Mouse (Mus musculus): ENCODE data around the gene Gm3573. TPM values are rescaled to one million over a fixed set of nuclear protein-coding genes. Genes with fewer than 3 reads are reported as not detected.
"Not testable (repeated sequence)": the region's sequence is repeated elsewhere in the genome, so short reads cannot be mapped to it uniquely, and the experiment has no call there.

Gm3573 gene
- not detected in 2 replicates for polyA plus RNA-seq (2014; fragmentation: Nextera tagmentation; extraction: Ambion mirVana)

- no CpG with 5 or more reads among the region's 1 CpGs for WGBS
- not testable (repeated sequence) for ATAC-seq (replicated peaks; ENCODE audit: low FRiP score)
These were observed at the start of gene Gm3573 for GRCm38 (mm10) chr14:42190691-42191090. Gene Gm3573, minus strand, starts transcription at chr14:42190791.

GRCm38 (mm10) chr14:42216766-42217537, 26.4 kb upstream of the Gm3573 start:
- not testable (repeated sequence) for H3K4me3 ChIP-seq (ENCODE audit: low read depth, low read length); H3K9ac ChIP-seq (ENCODE audit: low read length); DNase-seq (ENCODE audit: low spot score); H3K27ac ChIP-seq (ENCODE audit: low read depth, low read length); H3K27me3 ChIP-seq (ENCODE audit: control insufficient read depth, insufficient read depth, low read length); H3K9me3 ChIP-seq (ENCODE audit: control insufficient read depth, low read length); H3K4me2 ChIP-seq (ENCODE audit: low read depth, low read length, severe bottlenecking); H3K4me1 ChIP-seq (replicated peaks; ENCODE audit: control insufficient read depth, insufficient read depth, low read length); ATAC-seq (replicated peaks; ENCODE audit: low FRiP score); H3K36me3 ChIP-seq (ENCODE audit: control insufficient read depth, insufficient read depth, low read length)
- 74% methylated on average over 8 of the region's 10 CpGs for WGBS

More at GRCm38 (mm10) chr14:42190691-42191090, at the start of gene Gm3573:
- not testable (repeated sequence) for H3K36me3 ChIP-seq (ENCODE audit: control insufficient read depth, insufficient read depth, low read length); H3K4me2 ChIP-seq (ENCODE audit: low read depth, low read length, severe bottlenecking); H3K27me3 ChIP-seq (ENCODE audit: control insufficient read depth, insufficient read depth, low read length); H3K9me3 ChIP-seq (ENCODE audit: control insufficient read depth, low read length); H3K4me3 ChIP-seq (ENCODE audit: low read depth, low read length); H3K4me1 ChIP-seq (replicated peaks; ENCODE audit: control insufficient read depth, insufficient read depth, low read length); H3K9ac ChIP-seq (ENCODE audit: low read length); H3K27ac ChIP-seq (ENCODE audit: low read depth, low read length); DNase-seq (ENCODE audit: low spot score)

GRCm38 (mm10) chr14:42183936-42184335, 6.7 kb downstream of the Gm3573 start:
- H3K4me2 ChIP-seq (ENCODE audit: low read depth, low read length, severe bottlenecking); H3K27me3 ChIP-seq (ENCODE audit: control insufficient read depth, insufficient read depth, low read length); H3K36me3 ChIP-seq (ENCODE audit: control insufficient read depth, insufficient read depth, low read length); H3K4me1 ChIP-seq (replicated peaks; ENCODE audit: control insufficient read depth, insufficient read depth, low read length); ATAC-seq (replicated peaks; ENCODE audit: low FRiP score); DNase-seq (ENCODE audit: low spot score); H3K4me3 ChIP-seq (ENCODE audit: low read depth, low read length); H3K9ac ChIP-seq (ENCODE audit: low read length); H3K9me3 ChIP-seq (ENCODE audit: control insufficient read depth, low read length); H3K27ac ChIP-seq (ENCODE audit: low read depth, low read length): not testable (repeated sequence)
- 86% methylated on average over 3 of the region's 3 CpGs for WGBS

GRCm38 (mm10) chr14:42162522-42162921, 28.1 kb downstream of the Gm3573 start, which contains the start of gene Gm17027:
Gene Gm17027, minus strand, starts transcription at chr14:42162622.
- not testable (repeated sequence) for ATAC-seq (replicated peaks; ENCODE audit: low FRiP score); H3K9me3 ChIP-seq (ENCODE audit: control insufficient read depth, low read length); H3K4me1 ChIP-seq (replicated peaks; ENCODE audit: control insufficient read depth, insufficient read depth, low read length); H3K4me2 ChIP-seq (ENCODE audit: low read depth, low read length, severe bottlenecking); H3K36me3 ChIP-seq (ENCODE audit: control insufficient read depth, insufficient read depth, low read length); H3K27me3 ChIP-seq (ENCODE audit: control insufficient read depth, insufficient read depth, low read length); H3K9ac ChIP-seq (ENCODE audit: low read length); DNase-seq (ENCODE audit: low spot score); H3K4me3 ChIP-seq (ENCODE audit: low read depth, low read length); H3K27ac ChIP-seq (ENCODE audit: low read depth, low read length)
- 100% methylated on average over 1 of the region's 2 CpGs for WGBS

Other genes starting within 250 kb of the Gm3573 start
- not detected in 2 replicates for gene 1700024B05Rik, start 246.8 kb downstream of the Gm3573 start, polyA plus RNA-seq (2014; fragmentation: Nextera tagmentation; extraction: Ambion mirVana)
- not detected in 2 replicates for gene Gm6401, start 222.9 kb downstream of the Gm3573 start, polyA plus RNA-seq (2014; fragmentation: Nextera tagmentation; extraction: Ambion mirVana)
- not detected in 2 replicates for gene Gm3543, start 207.5 kb downstream of the Gm3573 start, polyA plus RNA-seq (2014; fragmentation: Nextera tagmentation; extraction: Ambion mirVana)
- not detected in 2 replicates for gene Gm7951, start 73.4 kb downstream of the Gm3573 start, polyA plus RNA-seq (2014; fragmentation: Nextera tagmentation; extraction: Ambion mirVana)
- gene Gm17027, start 28.2 kb downstream of the Gm3573 start, polyA plus RNA-seq (2014; fragmentation: Nextera tagmentation; extraction: Ambion mirVana) = not detected in 2 replicates
- gene Gm17026, start 69.3 kb upstream of the Gm3573 start, polyA plus RNA-seq (2014; fragmentation: Nextera tagmentation; extraction: Ambion mirVana) = not detected in 2 replicates
- not detected in 2 replicates for gene Gm9611, start 106.6 kb upstream of the Gm3573 start, polyA plus RNA-seq (2014; fragmentation: Nextera tagmentation; extraction: Ambion mirVana)
- gene Gm7995, start 119.4 kb upstream of the Gm3573 start, polyA plus RNA-seq (2014; fragmentation: Nextera tagmentation; extraction: Ambion mirVana) = not detected in 2 replicates
- gene Gm8005, start 248.9 kb upstream of the Gm3573 start, polyA plus RNA-seq (2014; fragmentation: Nextera tagmentation; extraction: Ambion mirVana) = not detected in 2 replicates

Measured in forebrain, embryonic 11.5 days (tissue).